Mouse (Mus musculus) embryonic facial prominence, embryonic 15.5 days (tissue): ENCODE data around the gene March4. TPM values are rescaled to one million over a fixed set of nuclear protein-coding genes. Genes with fewer than 3 reads are reported as not detected.
A peak's percentile ranks its signal among the peaks of the same experiment; 100 is the strongest.

Source experiments
- ATAC-seq: fragments of 200-750 bp; cut with Nextera tagmentation; 2 replicates; pipeline ENCODE4 v1.8.0; 2017; ENCODE audit warnings: low read depth, moderate TSS enrichment; ENCODE audit not compliant: insufficient number of reproducible peaks, low FRiP score, low TSS enrichment
- H3K27ac ChIP-seq: fragments of 300-500 bp; sonication (generic); replicated peaks from 2 replicates; pipeline ENCODE4 v1.5.1; 2015; ENCODE audit warnings: mild to moderate bottlenecking, inconsistent platforms
- H3K27me3 ChIP-seq: fragments of 300-500 bp; sonication (generic); 2 replicates; pipeline ENCODE4 v1.6.1; 2015; ENCODE audit warnings: inconsistent platforms
- H3K36me3 ChIP-seq: fragments of 300-500 bp; sonication (generic); 2 replicates; pipeline ENCODE4 v1.6.1; 2015; ENCODE audit warnings: mild to moderate bottlenecking, inconsistent platforms
- H3K4me1 ChIP-seq: fragments of 300-500 bp; sonication (generic); 2 replicates; pipeline ENCODE4 v1.6.1; 2015; ENCODE audit warnings: inconsistent platforms
- H3K4me2 ChIP-seq: fragments of 300-500 bp; sonication (generic); replicated peaks from 2 replicates; pipeline ENCODE4 v1.6.1; 2015; ENCODE audit warnings: mild to moderate bottlenecking, inconsistent platforms
- H3K4me3 ChIP-seq: fragments of 300-500 bp; sonication (generic); replicated peaks from 2 replicates; pipeline ENCODE4 v1.5.1; 2015; ENCODE audit warnings: mild to moderate bottlenecking, inconsistent platforms
- H3K9ac ChIP-seq: fragments of 300-500 bp; sonication (generic); 2 replicates; pipeline ENCODE4 v1.6.1; 2015; ENCODE audit warnings: inconsistent platforms
- H3K9me3 ChIP-seq: fragments of 300-500 bp; sonication (generic); replicated peaks from 2 replicates; pipeline ENCODE4 v1.6.1; 2016; ENCODE audit warnings: inconsistent platforms
- WGBS: fragments of 180-500 bp; shearing (Covaris S2); methylation state at CpG from one replicate; pipeline ENCODE4 v1.1.7; 2015; 5-methylcytosine and 5-hydroxymethylcytosine counted together
- polyA plus RNA-seq: library from polyadenylated mRNA; unstranded; fragments of >200 nt; fragmentation: Nextera tagmentation; extraction: Ambion mirVana; gene quantifications from 2 replicates; pipeline ENCODE4 v1.2.1, GENCODE M21; 2015

Gene March4
- polyA plus RNA-seq, 1 experiment from 2014 or later, result 0.27 TPM

DNA sequence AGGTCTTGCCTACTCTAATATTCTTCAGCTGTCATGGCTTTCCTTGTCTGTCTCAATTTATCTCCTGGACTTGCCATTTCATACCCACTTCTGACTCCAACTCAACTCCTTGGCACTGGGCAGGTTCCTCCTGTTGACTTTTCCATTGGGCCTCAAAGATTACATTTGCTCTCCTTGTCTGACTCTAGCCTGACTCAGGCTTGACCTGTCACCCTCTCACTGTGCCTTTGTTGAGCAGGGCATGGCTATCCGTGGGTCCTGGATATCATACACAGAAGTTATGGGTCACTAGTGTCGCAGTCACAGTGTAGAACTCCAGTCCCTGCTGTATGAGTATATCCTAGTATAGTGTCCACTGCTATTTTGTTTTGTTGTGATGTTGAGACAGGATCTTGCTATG lies 60.1 kb downstream of the March4 start:
- no peak overlapping the region for H3K27ac ChIP-seq
- no peaks in the 10 kb centered on the region for H3K36me3 ChIP-seq
- no peak for ATAC-seq
- no peaks in the 10 kb centered on the region for H3K9me3 ChIP-seq
- 85% methylated on average over 2 of the region's 2 CpGs for WGBS
- H3K4me3 ChIP-seq, result no peak overlapping the region
- H3K4me2 ChIP-seq, result no peak overlapping the region
- H3K9ac ChIP-seq, result no peak overlapping the region
- no peaks in the 10 kb centered on the region for H3K4me1 ChIP-seq
- H3K27me3 ChIP-seq, result no peaks in the 10 kb centered on the region

DNA sequence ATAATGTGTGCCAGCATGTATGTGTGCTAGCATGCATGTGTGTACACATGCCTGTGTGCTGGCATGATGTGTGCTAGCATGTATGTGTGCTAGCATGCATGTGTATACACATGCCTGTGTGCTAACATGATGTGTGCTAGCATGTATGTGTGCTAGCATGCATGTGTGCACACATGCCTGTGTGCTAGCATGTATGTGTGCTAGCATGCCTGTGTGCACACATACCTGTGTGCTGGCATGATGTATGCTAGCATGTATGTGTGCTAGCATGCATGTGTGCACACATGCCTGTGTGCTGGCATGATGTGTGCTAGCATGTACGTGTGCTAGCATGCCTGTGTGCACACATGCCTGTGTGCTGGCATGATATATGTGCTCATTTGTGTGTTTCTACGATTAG lies 67.7 kb downstream of the March4 start:
- no peak for ATAC-seq
- Histone ChIP-seq H3K27ac (no peak overlapping the region), H3K4me1 (no peaks in the 10 kb centered on the region), H3K4me2 (no peak overlapping the region), H3K4me3 (no peak overlapping the region), H3K9ac (no peak overlapping the region), H3K27me3 (no peaks in the 10 kb centered on the region), H3K9me3 (no peaks in the 10 kb centered on the region), H3K36me3 (no peaks in the 10 kb centered on the region)
- 82% methylated on average over 2 of the region's 2 CpGs for WGBS

DNA sequence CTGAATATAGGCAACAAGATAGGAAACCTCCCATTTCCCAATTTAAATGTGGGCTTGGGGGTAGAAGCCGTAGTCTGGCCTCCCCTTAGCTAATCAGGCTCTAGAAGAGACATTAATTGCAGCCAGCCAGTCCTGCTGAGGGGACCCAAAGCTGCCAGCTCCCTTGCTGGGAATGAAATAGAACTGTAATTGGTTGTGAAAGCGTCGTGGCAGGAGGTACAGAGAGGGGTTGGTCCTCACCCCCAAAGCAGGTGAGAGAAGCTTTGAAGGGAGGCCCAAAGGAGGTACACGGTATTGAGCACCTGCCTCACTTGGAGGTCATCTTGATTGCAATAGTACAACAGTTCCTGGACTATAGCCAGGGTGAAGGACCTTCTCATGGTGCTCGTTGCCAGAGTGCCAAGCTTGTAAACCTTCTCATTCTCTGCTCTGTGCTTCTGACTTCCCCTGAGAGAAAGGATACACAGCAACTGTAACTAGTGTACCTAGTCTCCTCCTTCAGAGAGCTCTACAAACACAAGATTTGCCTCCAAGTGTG lies 68.2 kb downstream of the March4 start:
- WGBS, result 55% methylated on average over 5 of the region's 5 CpGs
- ATAC-seq, result no peak
- Histone ChIP-seq H3K4me3 (no peak overlapping the region), H3K9me3 (no peaks in the 10 kb centered on the region), H3K4me2 (no peak overlapping the region), H3K27me3 (no peaks in the 10 kb centered on the region), H3K9ac (no peak overlapping the region), H3K27ac (no peak overlapping the region), H3K36me3 (no peaks in the 10 kb centered on the region), H3K4me1 (no peaks in the 10 kb centered on the region)

DNA sequence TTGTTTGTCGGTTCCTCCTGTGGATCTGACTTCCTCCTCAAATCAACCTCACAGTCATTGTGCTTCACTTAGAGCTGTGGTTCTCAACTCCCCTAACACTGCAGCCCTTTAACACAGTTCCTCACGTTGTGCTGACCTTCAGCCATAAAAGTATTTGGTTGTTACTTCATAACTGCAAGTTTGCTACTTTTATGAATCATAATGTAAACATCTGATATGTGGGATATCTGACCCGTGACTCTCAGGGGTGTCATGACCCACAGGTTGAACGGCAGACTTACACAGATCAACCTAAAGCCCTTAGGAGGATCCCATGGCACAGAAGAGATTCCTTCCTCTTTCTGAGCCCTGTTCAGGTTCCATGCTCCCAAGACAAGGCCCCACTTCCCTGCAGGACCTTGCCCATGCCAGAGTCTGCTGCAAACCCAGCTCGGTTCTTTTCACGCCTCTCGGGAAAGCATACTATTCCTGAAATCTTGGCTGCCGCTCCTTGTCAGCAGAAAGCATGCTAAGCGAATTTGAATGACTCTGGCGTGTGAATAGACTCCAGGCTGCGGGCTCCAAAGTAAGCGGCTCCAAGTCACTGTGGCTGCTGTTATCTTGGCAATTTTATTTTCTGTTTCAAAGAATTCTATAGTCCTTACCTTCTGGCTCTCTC lies 71.7 kb downstream of the March4 start:
- Histone ChIP-seq H3K27ac (0 out of 2 replicates have a peak overlapping the region, but pooled peaks have one; percentile 8), H3K36me3 (no peaks in the 10 kb centered on the region), H3K4me2 (no peak overlapping the region), H3K27me3 (no peaks in the 10 kb centered on the region), H3K4me1 (no peaks in the 10 kb centered on the region), H3K4me3 (no peak overlapping the region), H3K9ac (no peak overlapping the region), H3K9me3 (no peaks in the 10 kb centered on the region)
- ATAC-seq, result no peak
- WGBS, result 31% methylated on average over 12 of the region's 12 CpGs

DNA sequence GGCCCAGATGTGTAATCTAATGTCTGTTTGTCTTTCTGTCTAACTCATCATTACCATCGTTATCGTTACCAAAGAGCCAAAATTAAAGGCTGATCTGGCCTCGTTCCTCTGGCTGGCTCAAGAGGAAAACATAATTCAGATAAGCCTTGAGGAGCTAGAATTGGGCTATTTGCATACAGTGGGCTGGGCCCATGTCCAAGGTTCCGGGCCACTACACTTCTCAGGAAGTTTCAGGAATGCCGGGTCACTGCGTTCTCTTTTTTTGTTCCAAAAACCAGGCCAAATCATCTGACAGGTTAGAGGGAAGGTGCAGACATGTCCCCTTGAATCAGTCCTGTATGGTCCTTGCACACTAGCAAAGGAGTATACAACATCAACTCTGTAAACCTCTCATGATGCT lies 74.2 kb downstream of the March4 start:
- Histone ChIP-seq H3K4me1 (no peaks in the 10 kb centered on the region), H3K9me3 (no peaks in the 10 kb centered on the region), H3K27ac (no peak overlapping the region), H3K9ac (no peak overlapping the region), H3K36me3 (no peaks in the 10 kb centered on the region), H3K4me3 (no peak overlapping the region), H3K4me2 (no peak overlapping the region), H3K27me3 (no peaks in the 10 kb centered on the region)
- no peak for ATAC-seq
- 64% methylated on average over 6 of the region's 6 CpGs for WGBS

DNA sequence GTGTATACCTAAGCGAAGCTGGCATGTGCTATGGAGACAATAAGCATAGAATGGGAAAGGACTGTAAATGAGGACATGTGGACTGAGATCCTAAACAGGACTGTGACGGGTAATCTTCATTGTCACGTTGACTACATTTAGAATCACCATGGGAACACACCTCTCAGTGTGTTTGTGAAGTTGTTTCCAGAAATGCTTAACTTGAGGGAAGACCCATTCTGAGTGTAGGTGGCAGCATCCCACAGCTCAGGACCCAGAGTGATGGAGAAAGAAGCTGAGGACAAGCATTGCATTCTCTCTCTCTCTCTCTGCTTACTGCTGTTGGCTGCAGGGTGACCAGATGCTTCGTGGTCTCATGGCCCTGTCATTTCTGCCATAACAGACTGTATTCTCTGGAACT lies 79.1 kb downstream of the March4 start:
- H3K4me3 ChIP-seq, result no peak overlapping the region
- H3K9ac ChIP-seq, result no peak overlapping the region
- no peaks in the 10 kb centered on the region for H3K9me3 ChIP-seq
- H3K4me1 ChIP-seq, result no peaks in the 10 kb centered on the region
- ATAC-seq, result no peak
- no peaks in the 10 kb centered on the region for H3K36me3 ChIP-seq
- WGBS, result 83% methylated on average over 4 of the region's 4 CpGs
- H3K27ac ChIP-seq, result no peak overlapping the region
- H3K4me2 ChIP-seq, result no peak overlapping the region
- H3K27me3 ChIP-seq, result no peaks in the 10 kb centered on the region

DNA sequence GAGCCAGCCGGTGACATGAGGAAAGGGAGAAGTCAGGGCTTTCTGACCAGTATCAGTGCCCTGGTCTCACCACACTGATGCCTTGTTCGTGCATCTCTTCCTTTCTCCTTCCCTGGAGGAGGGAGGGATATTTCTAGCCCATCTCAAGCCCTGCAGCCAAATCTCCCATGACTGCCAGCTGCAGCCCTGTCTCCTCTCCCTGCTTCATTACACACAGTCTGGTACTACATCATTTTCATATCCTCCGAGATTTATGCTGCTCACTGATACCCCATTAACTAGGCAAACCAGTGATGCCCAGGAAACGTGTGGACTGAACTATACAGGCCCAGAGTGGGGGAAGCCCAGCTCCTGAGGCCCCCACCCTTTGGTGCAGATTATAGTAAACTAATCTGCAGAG lies 80.8 kb downstream of the March4 start:
- H3K36me3 ChIP-seq, result no peaks in the 10 kb centered on the region
- H3K27ac ChIP-seq, result no peak overlapping the region
- no peaks in the 10 kb centered on the region for H3K9me3 ChIP-seq
- no peak overlapping the region for H3K4me2 ChIP-seq
- H3K27me3 ChIP-seq, result no peaks in the 10 kb centered on the region
- 53% methylated on average over 4 of the region's 4 CpGs for WGBS
- ATAC-seq, result no peak
- H3K4me1 ChIP-seq, result no peaks in the 10 kb centered on the region
- H3K9ac ChIP-seq, result no peak overlapping the region
- no peak overlapping the region for H3K4me3 ChIP-seq

DNA sequence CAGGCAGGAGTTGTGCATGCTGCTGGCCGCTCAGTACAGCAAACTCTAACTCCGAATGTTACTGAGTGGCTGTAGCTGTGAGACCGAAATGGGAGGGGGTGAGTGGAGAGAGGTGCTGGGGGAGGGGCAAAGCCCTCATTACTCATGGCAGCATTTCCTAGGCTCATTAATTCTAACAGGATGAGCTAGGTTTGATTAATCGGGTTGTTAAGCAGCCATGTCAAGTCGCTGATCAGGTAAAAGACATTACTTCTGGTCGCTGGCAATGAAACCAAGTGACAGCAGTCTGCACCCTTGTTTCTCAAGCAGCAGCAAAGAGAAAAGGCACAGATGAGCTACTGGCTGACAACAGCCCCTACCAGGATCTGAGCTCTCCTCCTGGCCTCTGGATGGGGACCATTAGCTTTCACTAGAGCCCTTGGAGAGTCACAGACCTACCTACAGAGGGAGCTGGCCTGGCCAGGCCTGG lies 82.0 kb downstream of the March4 start:
- H3K9ac ChIP-seq, result no peak overlapping the region
- H3K4me3 ChIP-seq, result no peak overlapping the region
- no peak for ATAC-seq
- no peaks in the 10 kb centered on the region for H3K4me1 ChIP-seq
- no peaks in the 10 kb centered on the region for H3K36me3 ChIP-seq
- H3K4me2 ChIP-seq, result no peak overlapping the region
- no peaks in the 10 kb centered on the region for H3K9me3 ChIP-seq
- no peaks in the 10 kb centered on the region for H3K27me3 ChIP-seq
- WGBS, result 75% methylated on average over 6 of the region's 6 CpGs
- H3K27ac ChIP-seq, result no peak overlapping the region

DNA sequence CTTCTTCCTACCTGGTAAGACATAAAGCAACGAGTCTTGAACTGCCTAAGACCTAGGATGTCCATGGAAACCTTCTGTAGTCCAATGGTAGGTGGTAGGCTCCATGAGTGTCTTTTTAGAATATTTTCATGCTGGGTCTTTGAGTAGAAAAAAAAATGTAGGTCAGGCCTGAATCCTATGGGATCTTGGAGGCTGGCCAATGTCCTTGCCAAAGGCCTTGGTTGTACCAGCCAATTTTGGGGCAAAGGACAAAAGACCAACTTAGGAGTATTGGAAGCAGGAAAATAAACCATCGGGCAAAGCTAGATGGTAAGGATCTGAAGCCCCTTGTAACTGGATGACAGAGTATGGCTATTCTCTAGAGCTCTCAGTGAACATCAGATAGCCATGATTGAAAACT lies 83.9 kb downstream of the March4 start:
- no peaks in the 10 kb centered on the region for H3K27me3 ChIP-seq
- H3K4me1 ChIP-seq, result no peaks in the 10 kb centered on the region
- no peaks in the 10 kb centered on the region for H3K36me3 ChIP-seq
- H3K9me3 ChIP-seq, result no peaks in the 10 kb centered on the region
- no peak overlapping the region for H3K27ac ChIP-seq
- no peak for ATAC-seq
- 81% methylated on average over 2 of the region's 2 CpGs for WGBS
- H3K9ac ChIP-seq, result no peak overlapping the region
- no peak overlapping the region for H3K4me2 ChIP-seq
- no peak overlapping the region for H3K4me3 ChIP-seq

DNA sequence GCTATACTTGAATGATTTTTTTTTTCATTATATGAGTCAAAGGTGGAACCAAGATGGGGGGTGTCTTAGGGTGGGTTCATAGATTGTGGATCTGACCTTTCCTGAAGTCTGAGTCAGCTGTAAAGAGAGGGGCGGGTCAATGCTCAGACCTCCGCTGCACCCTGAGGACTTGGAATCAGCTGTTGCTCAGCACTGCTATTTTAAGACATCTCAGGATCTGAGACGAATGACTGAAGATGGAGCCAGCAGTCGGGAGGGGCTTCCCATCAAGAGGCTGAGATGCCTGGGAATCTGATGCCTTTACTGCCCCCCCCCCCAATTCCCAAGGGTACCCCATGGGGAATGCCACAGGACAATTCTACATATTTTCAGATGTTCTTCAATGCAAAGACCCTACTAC lies 85.9 kb downstream of the March4 start:
- WGBS, result 53% methylated on average over 4 of the region's 4 CpGs

DNA sequence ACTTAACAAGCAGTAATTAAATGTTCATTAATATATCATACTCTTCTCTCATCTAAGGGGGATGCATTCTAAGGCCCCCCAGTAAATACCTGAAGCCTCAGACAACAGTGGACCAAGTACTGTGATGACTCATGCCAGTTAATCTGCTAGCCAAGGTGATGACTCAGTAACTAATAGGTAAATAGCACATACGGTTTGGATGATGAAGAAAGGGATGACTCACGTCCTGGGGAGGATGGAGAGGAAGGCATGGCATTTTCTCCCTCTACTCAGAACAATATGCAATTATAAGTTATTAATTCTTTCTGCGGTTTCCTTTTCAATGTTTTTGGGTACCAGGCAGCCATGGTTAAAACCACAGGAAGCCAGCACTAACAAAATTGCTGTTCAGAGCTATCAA lies 87.0 kb downstream of the March4 start:
- Histone ChIP-seq H3K36me3 (no peaks in the 10 kb centered on the region), H3K9me3 (no peaks in the 10 kb centered on the region), H3K27ac (no peak overlapping the region), H3K27me3 (no peaks in the 10 kb centered on the region), H3K4me1 (no peaks in the 10 kb centered on the region), H3K4me2 (no peak overlapping the region), H3K4me3 (no peak overlapping the region), H3K9ac (no peak overlapping the region)
- 67% methylated on average over 3 of the region's 3 CpGs for WGBS
- ATAC-seq, result no peak

More for the DNA sequence above, 85.9 kb downstream of the March4 start:
- Histone ChIP-seq H3K9me3 (no peaks in the 10 kb centered on the region), H3K9ac (no peak overlapping the region), H3K4me1 (no peaks in the 10 kb centered on the region), H3K4me3 (no peak overlapping the region), H3K27ac (no peak overlapping the region), H3K36me3 (no peaks in the 10 kb centered on the region), H3K27me3 (no peaks in the 10 kb centered on the region), H3K4me2 (no peak overlapping the region)
- ATAC-seq, result no peak

DNA sequence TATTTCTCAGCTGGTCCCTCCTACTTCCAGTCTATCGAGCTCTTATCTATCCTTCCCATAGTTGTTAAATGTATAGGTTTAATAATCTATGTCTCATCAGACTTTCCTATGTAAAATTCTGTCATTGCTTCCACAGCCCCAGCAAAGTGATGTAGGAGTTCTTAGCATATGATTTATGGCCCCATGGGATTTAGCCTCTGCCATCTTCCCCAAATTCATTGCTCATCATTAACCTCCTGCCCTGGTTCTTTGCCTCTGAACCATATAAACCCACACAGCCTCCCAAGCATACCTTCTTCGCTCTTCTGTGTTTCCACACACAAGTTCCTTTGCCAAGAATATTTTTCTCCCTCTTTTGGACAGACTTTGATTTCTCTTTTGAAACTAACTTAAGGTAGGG lies 94.0 kb downstream of the March4 start:
- Histone ChIP-seq H3K4me1 (no peaks in the 10 kb centered on the region), H3K4me3 (no peak overlapping the region), H3K27me3 (no peaks in the 10 kb centered on the region), H3K27ac (no peak overlapping the region), H3K9me3 (no peaks in the 10 kb centered on the region), H3K9ac (no peak overlapping the region), H3K36me3 (no peaks in the 10 kb centered on the region), H3K4me2 (no peak overlapping the region)
- 91% methylated on average over 2 of the region's 2 CpGs for WGBS
- ATAC-seq, result no peak
